Comparison of ENCODE assay signal across 9 mouse cellular contexts in genomic region chr5:150583622-150584336, GRCm38 (mm10). TPM values are rescaled to one million over a fixed set of nuclear protein-coding genes. Genes with fewer than 3 reads are reported as not detected.
DNase-seq lines count a peak whose midpoint lies in the region; ATAC-seq and TF ChIP-seq lines count a peak whose summit lies in the region.
"Had no signal": no experiment of that assay in that cellular context is flagged by ENCODE, and none has a peak within 500 bp of the region (broad histone marks: within the 10 kb centered on the region; RNA-seq: fewer than 3 reads in every experiment).

No protein-coding gene starts in this region.

- in situ Hi-C loops in CH12.LX (cut with MboI; ENCODE audit: low pct_ligation_motif_present, low pct_unique_long_range_greater_than_20kb, low sequenced_read_pairs): no loop called here

- no peak for TF ChIP-seq RAD21 in CH12.LX (IDR thresholded peaks at IDR 0.05; ENCODE audit: low read depth, low read length)

- peaks cover 0 to 20% of the 10 kb centered on the region in 2 experiments for H3K36me3 ChIP-seq in CH12.LX (replicated peaks in 1 of 2; ENCODE audit: control insufficient read depth in 1 of 2, insufficient read depth in 1 of 2, low read length in 1 of 2)
- no peaks in the 10 kb centered on the region for H3K36me3 ChIP-seq in lung, embryonic 16.5 days (ENCODE audit: control insufficient read depth, insufficient read depth, low read length)
- H3K36me3 ChIP-seq: neural tube, embryonic 12.5 days had no signal

- peak overlapping the region in 1 of 3 experiments; percentile 21 for H3K4me3 ChIP-seq in CH12.LX (replicated peaks in 1 of 3; ENCODE audit: low read depth in 2 of 3, low read length in 2 of 3, poor library complexity in 1 of 3)
- no peak overlapping the region for H3K4me3 ChIP-seq in lung, embryonic 16.5 days (ENCODE audit: low read length)
- no peak overlapping the region for H3K4me3 ChIP-seq in layer of hippocampus, adult 2 months
- H3K4me3 ChIP-seq: neural tube, embryonic 12.5 days had no signal

- WGBS in lung, embryonic 16.5 days: 37% methylated on average over 5 of the region's 5 CpGs

- peak overlapping the region; percentile 56; the same call in 1 of the 2 replicates for H3K27ac ChIP-seq in CH12.LX (ENCODE audit: insufficient read depth, low read depth)
- no peak overlapping the region for H3K27ac ChIP-seq in lung, embryonic 16.5 days (ENCODE audit: low read length)
- H3K27ac ChIP-seq in layer of hippocampus, adult 2 months: no peak overlapping the region
- H3K27ac ChIP-seq: neural tube, embryonic 12.5 days had no signal

- no peaks in the 10 kb centered on the region for H3K9me3 ChIP-seq in CH12.LX (replicated peaks; ENCODE audit: low read length)
- no peaks in the 10 kb centered on the region for H3K9me3 ChIP-seq in lung, embryonic 16.5 days (ENCODE audit: control insufficient read depth, low read length)
- H3K9me3 ChIP-seq: neural tube, embryonic 12.5 days had no signal

- no peak for TF ChIP-seq CTCF in CH12.LX (conservative IDR thresholded peaks at IDR 0.05 in 1 of 2, IDR thresholded peaks at IDR 0.05 in 1 of 2; ENCODE audit: low read depth in 2 of 2, low read length in 2 of 2)
- no peak for TF ChIP-seq CTCF in layer of hippocampus, adult 2 months (conservative IDR thresholded peaks at IDR 0.05)

- intact Hi-C loops in gastrocnemius, postnatal 14 days (cut with DNase I; ENCODE audit: low total_unique reads): no loop called here

- no peak for TF ChIP-seq EP300 in CH12.LX (IDR thresholded peaks at IDR 0.05; ENCODE audit: low read length)

- no peak for TF ChIP-seq POLR2A in CH12.LX (IDR thresholded peaks at IDR 0.05; ENCODE audit: low read depth, low read length)

- peak overlapping the region; percentile 1; the same call in 1 of the 2 replicates for H3K9ac ChIP-seq in CH12.LX (ENCODE audit: insufficient read depth, low read depth)
- no peak overlapping the region for H3K9ac ChIP-seq in lung, embryonic 16.5 days (ENCODE audit: low read length)
- H3K9ac ChIP-seq: neural tube, embryonic 12.5 days had no signal

- dilution Hi-C loops in CH12.LX (cut with MboI; ENCODE audit: extremely low pct_ligation_motif_present, extremely low pct_unique_long_range_greater_than_20kb, low sequenced_read_pairs): no loop called here

- no peaks in the 10 kb centered on the region for H3K27me3 ChIP-seq in CH12.LX (replicated peaks)
- no peaks in the 10 kb centered on the region for H3K27me3 ChIP-seq in lung, embryonic 16.5 days (ENCODE audit: control insufficient read depth, insufficient read depth, low read depth, low read length)
- H3K27me3 ChIP-seq: neural tube, embryonic 12.5 days had no signal

- H3K79me2 ChIP-seq in CH12.LX (replicated peaks; ENCODE audit: control insufficient read depth, extremely low read depth, insufficient read depth, poor library complexity, severe bottlenecking): no peaks in the 10 kb centered on the region

- DNase-seq in gastrocnemius, adult 8-10 months (ENCODE audit: low spot score in 2 of 2): peak; percentile 19 to 27
- DNase-seq in gastrocnemius, postnatal 14 days: no peak
- DNase-seq in CH12.LX (ENCODE audit: extremely low read depth): peak; percentile 29
- peak; percentile 40 to 57 for DNase-seq in cerebellum, postnatal 25 days
- DNase-seq in layer of hippocampus, adult 11-12 months (ENCODE audit: low spot score): no peak
- DNase-seq in layer of hippocampus, adult 2 months (ENCODE audit: low spot score in 2 of 2): no peak
- DNase-seq in retina, embryonic 14.5 days (ENCODE audit: low spot score): no peak

- H3K4me1 ChIP-seq in CH12.LX (ENCODE audit: control insufficient read depth in 1 of 2, insufficient read depth in 2 of 2): peaks cover 13 to 16% of the 10 kb centered on the region in 2 experiments
- peaks cover 3% of the 10 kb centered on the region; the same call in 1 of the 2 replicates for H3K4me1 ChIP-seq in lung, embryonic 16.5 days (replicated peaks; ENCODE audit: control insufficient read depth, insufficient read depth, low read length)
- H3K4me1 ChIP-seq: neural tube, embryonic 12.5 days had no signal

- H3K4me2 ChIP-seq in CH12.LX (ENCODE audit: insufficient read depth, low read depth, poor library complexity, severe bottlenecking): no peak overlapping the region
- no peak overlapping the region for H3K4me2 ChIP-seq in lung, embryonic 16.5 days (ENCODE audit: low read depth, low read length)
- H3K4me2 ChIP-seq: neural tube, embryonic 12.5 days had no signal

- peak; percentile 38; the same call in 1 of the 2 replicates for ATAC-seq in lung, embryonic 16.5 days (ENCODE audit: low read depth)

TF ChIP-seq in CH12.LX, 34 proteins besides CTCF, POLR2A, EP300 and RAD21:
- TF ChIP-seq ZKSCAN1 (IDR thresholded peaks at IDR 0.05; ENCODE audit: borderline replicate concordance, low read depth, low read length): no peak
- 0 out of 2 replicates have a peak, but pooled peaks have one; percentile 12 for TF ChIP-seq ELF1 (IDR thresholded peaks at IDR 0.05; ENCODE audit: low read depth, low read length)
- TF ChIP-seq MYC (IDR thresholded peaks at IDR 0.05; ENCODE audit: low read depth, low read length): peak; percentile 68; the same call in 1 of the 2 replicates
- TF ChIP-seq MAX (IDR thresholded peaks at IDR 0.05; ENCODE audit: low read length): 0 out of 2 replicates have a peak, but pooled peaks have one; percentile 20
- TF ChIP-seq ZC3H11A (IDR thresholded peaks at IDR 0.05; ENCODE audit: low read depth, low read length): no peak

RNA-seq across cellular contexts. Expression of gene N4bp2l1, which starts 13.2 kb away (rescaled TPM):
- total RNA-seq in gastrocnemius, adult 8-10 months (2022): 1 to 10 TPM; 2.2 to 3.1 (median 2.5) TPM
- 1 to 10 TPM; 1.7 to 3.6 TPM for total RNA-seq in gastrocnemius, postnatal 14 days (2021)
- total RNA-seq in CH12.LX (2012; rRNA removed) (6.5 and 10.2 TPM in 2 replicates), CH12.LX (2014; rRNA removed) (8.9 and 9.5 TPM in 2 replicates)
- 16.4 and 18.6 TPM in 2 replicates for polyA plus RNA-seq in CH12.LX (2012; ENCODE audit: insufficient read length, low read depth)
- 5.7 and 7.2 TPM in 2 replicates for polyA plus RNA-seq in lung, embryonic 16.5 days (2015; fragmentation: Nextera tagmentation; extraction: Ambion mirVana)
- total RNA-seq in layer of hippocampus, adult 2 months (2021): 10 to 100 TPM; 55.5 to 57.0 TPM

Comparison
In these comparisons a context has a peak if more than half of its experiments do, and no peak if none do; other contexts are left out.
1. DNase-seq: peak in gastrocnemius, adult 8-10 months (2 of 2), CH12.LX (single experiment) and cerebellum, postnatal 25 days (2 of 2); none in gastrocnemius, postnatal 14 days (single experiment), layer of hippocampus, adult 11-12 months (single experiment), layer of hippocampus, adult 2 months (0 of 2) and retina, embryonic 14.5 days (single experiment).
2. RNA of gene N4bp2l1, which starts 13.2 kb away (total RNA-seq): 55.5 to 57.0 TPM in layer of hippocampus, adult 2 months; 6.5 to 10.2 TPM in CH12.LX, 1.7 to 3.6 TPM in gastrocnemius, postnatal 14 days and 2.2 to 3.1 TPM in gastrocnemius, adult 8-10 months; every median in the first group is over 4 times any median in the second.